Mouse (Mus musculus) right cerebral cortex, postnatal 25 days (tissue): ENCODE measurements around the gene Zfp791.
"Not testable (repeated sequence)": the region's sequence is repeated elsewhere in the genome, so short reads cannot be mapped to it uniquely, and the experiment has no call there.

Experiments
- DNase-seq: peaks from one replicate; pipeline ENCODE4 v3.0.0; 2022

Gene Zfp791

DNA sequence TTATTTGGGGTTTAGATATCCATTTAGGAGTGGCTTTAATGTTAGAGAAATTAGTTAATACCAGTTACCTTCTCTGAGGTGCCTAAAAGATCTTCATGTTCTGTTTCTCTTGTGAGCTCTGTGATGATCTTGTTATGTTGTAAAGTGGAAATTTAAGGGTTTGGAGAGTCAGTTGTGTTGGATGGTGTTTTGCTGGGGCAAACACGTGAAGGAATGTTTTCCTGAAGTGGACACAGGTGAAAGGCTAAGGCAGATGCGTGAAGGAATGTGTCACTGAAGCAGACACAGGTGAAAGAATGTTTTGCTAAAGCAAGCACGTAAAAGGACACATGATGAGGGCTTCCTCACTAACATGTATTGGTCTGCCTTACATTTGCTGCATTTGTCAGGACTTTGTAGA, at the start of gene Zfp791:
TSS of gene Zfp791 (minus strand) at position 101 of the 400 bp plus-strand sequence.
- DNase-seq, result no peak

DNA sequence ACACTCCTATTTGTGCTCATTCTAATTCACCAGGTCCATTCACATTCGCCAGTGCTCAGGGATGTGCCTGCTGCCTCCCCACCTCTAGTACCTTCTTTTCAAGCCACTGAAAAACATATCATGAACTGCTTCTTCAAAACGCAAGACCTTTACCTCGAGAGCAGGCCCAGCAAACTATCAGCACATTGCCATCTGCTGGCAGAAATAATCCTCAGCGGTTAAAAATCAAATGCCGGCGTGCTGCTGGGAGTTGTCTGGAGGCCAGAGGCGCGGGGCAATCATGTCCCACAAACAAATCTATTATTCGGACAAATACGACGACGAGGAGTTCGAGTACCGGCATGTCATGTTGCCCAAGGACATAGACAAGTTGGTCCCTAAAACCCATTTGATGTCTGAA, 48.4 kb upstream of the Zfp791 start:
- peak; percentile 25 for DNase-seq

- no peak for DNase-seq
These were observed 28.7 kb upstream of the Zfp791 start, which contains the start of gene Cks1brt for GRCm38 (mm10) chr8:85151624-85152023. Gene Cks1brt (plus strand): TSS chr8:85151924.

DNA sequence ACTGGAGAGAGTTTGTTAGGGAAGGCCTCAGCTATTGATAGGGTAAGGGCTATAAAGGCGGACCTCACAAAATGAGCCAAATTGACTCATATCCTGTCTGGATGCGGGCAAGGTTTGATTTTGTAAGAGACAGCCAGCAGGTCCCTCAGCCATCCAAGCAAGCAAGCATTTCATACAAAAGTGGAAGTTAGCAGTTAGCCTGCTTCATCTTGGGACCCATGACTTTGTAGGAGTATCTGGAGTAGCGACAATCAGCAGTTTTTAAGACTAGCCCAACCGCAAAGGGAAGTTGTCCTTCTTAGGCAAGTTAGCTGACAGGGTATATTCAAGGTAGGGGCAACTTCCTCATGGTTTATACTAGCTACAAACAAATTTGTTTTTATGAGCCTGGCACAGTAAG, 19.6 kb upstream of the Zfp791 start:
- no peak for DNase-seq

DNA sequence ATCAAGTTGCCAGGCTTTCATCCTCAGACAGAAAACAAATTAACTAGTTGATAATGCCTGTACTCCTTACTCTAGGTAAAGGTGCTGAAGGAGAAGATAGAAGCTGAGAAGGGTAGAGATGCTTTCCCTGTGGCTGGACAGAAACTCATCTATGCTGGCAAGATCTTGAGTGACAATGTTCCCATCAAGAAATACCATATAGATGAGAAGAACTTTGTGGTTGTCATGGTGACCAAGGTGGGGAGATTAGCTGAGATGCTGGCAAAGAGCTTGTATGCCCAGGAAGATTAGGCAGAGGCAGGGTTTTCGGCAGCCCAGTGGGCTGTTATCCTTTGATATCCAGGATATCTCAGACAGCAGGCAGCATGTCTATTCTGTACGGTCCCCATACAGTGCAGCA, 12.8 kb upstream of the Zfp791 start:
- not testable (repeated sequence) for DNase-seq

DNA sequence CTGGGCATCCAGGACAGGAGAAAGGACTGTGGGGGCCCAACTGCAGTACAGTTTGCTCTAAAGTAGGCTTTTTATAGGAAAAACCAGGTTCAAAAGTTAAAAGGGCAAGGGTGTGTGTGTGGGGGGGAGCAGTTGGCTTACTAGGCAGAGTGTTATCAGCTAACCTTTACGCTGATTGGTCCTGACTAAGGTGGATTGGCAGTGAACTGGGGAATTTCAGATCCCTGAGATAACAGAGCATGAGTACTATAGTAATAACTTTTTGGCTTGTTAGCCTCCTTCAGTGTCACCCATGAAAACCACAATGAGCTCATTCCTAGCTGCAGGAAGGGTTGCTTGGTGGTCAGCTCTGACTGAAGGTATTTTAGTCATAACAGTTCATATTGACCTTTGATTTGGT, 9.4 kb upstream of the Zfp791 start:
- DNase-seq, result no peak

DNA sequence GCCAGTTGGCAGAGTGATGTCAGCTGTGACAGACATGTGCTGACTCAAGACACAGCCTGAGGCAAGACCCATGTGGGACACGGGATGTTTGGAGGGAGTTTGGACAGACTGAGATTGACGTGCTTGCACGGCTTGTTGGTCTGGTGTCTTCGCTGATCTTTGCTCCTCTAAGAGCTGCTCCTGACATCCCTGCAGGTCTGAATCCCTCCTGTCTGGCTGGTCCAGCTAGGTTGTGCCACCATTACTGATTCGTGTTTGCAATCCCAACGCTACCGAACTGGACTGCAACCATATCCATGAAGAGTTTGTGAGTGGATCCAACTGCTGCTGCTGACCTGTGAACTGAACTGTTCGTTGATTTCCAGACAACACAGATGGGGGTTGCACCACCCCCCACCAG, 796 bp upstream of the Zfp791 start:
- DNase-seq, result no peak

DNA sequence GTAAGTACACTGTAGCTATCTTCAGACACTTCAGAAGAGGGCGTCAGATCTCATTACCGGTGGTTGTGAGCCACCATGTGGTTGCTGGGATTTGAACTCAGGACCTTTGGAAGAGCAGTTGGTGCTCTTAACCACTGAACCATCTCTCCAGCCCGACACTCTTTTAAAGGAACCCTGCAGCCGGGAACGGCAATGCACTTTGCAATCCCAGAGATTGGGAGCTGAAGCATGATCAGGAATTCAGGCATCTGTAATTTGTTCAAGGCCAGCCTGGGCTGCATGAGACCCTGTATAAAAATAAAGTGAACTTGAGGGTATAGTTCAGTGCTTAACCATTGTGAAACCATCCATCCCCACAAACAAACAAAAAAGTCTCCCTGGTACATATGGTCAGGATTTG, 2.6 kb downstream of the Zfp791 start:
- not testable (repeated sequence) for DNase-seq

GRCm38 (mm10) chr8:85119052-85119981, 3.6 kb downstream of the Zfp791 start:
- peak; percentile 82 for DNase-seq

GRCm38 (mm10) chr8:85116984-85117383, 5.9 kb downstream of the Zfp791 start:
- no peak for DNase-seq

DNA sequence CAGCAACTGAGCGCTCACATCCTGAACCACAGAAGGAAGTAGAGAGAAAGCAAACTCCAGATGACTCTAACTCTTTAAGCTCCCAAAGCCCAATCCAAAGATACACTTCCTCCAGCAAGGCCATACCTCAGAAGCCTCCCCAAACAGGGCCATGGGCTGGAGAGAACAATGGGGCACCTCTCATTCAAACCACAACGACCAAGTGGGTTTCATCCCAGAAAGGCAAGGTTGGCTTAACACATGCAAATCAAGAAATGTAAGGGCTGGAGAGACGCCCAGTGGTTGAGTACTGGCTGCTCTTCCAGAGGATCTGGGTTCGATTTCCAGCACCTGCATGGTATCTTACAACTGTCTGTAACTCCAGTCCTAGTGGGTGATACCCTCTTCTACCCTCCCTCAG, 7.4 kb downstream of the Zfp791 start:
- DNase-seq, result no peak

DNA sequence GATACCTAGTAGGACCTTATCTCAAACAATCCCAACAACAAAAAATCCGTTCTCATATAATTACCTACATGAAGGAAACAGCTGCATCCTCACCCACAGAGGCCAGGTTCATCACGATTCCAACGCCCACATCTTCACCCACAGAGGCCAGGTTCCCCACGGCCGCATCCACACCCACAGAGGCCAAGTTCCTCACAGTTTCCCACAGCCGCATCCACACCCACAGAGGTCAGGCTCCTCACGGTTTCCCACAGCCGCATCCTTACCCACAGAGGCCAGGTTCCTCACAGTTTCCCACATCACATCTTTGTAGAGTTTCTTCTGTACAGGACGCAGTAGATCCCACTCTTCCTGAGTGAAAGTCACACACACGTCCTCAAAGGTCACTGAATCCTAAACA, 9.7 kb downstream of the Zfp791 start:
- no peak for DNase-seq

DNA sequence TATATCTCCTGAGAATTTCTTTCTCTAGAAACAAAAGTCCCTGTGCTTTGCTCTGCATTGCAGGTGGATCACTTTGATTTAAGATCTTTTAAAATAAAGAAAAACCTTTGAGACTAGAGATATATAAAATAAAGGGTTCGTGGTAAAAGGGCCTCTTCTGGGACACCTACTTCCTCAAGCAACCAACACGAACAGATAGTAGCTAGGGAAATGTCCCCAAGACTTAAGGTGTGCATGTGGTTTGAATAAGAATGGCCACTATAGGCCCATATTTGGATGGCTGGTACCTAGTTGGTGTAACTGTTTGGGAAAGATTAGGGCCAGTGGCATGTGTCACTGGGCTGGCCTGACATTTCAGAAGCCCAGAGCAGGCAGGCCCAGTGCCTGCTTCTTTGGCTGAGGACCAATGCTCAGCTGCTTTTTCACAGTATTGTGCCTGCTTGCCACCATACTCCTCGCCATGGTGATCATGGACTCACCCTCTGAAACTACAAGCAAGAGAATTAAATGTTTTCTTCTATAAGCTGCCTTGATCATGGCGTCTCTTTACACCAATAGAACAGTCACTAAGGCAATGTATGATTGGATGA, 22.7 kb downstream of the Zfp791 start:
- no peak for DNase-seq

- no peak for DNase-seq
These were observed 26.0 kb downstream of the Zfp791 start for GRCm38 (mm10) chr8:85096850-85097249.

DNA sequence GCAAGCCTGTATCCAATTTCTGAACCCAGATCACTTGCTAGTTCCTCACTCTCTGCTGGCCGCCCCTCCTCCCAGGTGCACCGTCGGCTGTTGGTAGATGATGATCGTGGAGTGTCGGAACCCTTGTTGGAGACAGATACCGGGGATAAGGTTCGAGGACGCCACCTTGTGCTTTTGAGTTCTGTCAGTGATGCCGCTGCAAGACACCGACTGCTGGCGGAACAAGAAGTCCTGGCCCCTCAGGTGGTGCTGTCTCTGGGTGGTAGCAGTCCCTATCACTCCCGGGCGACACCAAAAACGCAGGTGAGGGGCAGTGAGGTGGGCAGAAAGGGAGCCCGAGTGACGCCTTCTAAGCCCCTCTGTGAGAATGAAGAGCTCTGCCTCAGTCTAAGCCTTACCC, 26.7 kb downstream of the Zfp791 start:
- DNase-seq, result no peak

DNA sequence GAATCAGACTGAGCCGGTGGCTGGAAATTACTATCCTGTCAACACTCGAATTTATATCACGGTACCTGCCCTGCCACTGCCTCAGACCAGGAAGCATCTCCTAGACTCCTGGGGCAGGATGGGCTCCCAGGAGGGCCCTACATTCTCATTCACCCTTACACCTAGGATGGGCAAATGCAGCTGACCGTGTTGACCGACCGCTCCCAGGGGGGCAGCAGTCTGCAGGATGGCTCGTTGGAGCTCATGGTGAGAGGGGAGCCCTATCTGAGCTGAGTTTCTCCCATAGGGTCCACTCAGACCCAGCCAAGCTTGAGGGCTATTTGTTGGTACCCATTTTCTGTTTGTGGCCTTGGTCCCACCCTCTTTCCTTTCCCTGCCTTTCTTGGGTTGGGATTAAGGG, 27.3 kb downstream of the Zfp791 start:
- no peak for DNase-seq

- no peak for DNase-seq
These were observed 27.8 kb downstream of the Zfp791 start for GRCm38 (mm10) chr8:85095051-85095450.

GRCm38 (mm10) chr8:85091526-85092090, 31.3 kb downstream of the Zfp791 start:
- no peak for DNase-seq

- DNase-seq, result no peak
These were observed 32.0 kb downstream of the Zfp791 start for GRCm38 (mm10) chr8:85090856-85091255.

- no peak for DNase-seq
These were observed 34.1 kb downstream of the Zfp791 start for GRCm38 (mm10) chr8:85088771-85089170.

DNA sequence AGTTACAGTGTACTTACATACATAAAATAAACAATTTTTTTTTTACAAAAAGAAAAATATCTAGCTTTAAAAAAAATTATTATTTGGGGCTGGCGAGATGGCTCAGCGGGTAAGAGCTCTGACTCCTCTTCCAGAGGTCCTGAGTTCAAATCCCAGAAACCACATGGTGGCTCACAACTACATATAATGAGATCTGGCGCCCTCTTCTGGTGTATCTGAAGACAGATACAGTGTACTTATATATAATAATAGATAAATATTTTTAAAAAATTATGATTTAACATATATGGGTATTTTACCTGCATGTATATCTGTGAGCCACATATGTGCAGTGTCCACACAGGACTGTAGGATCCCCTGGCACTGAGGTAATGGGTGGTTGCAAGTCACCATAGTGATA, 36.7 kb downstream of the Zfp791 start:
- no peak for DNase-seq

DNA sequence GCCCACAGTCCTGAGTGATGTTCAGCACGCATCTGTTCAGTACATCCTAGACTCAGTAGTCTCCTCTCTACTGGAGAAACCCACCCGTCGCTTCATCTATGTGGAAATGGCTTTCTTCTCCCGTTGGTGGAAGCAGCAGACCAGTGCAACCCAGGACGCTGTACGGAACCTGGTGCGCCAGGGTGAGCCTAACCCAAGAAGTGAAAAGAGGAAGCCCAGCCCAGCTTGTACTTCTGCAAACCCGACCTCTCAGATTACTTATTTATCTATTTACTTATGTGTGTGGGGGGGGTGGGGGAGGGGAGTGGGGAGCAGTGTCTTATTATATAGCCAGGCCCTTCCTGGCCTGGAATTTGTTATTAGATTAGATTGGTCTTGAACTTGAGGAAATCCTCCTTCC, 38.3 kb downstream of the Zfp791 start:
- DNase-seq, result no peak

GRCm38 (mm10) chr8:85083108-85083813, 39.6 kb downstream of the Zfp791 start, which contains the start of gene Man2b1:
Gene Man2b1 (plus strand): TSS chr8:85083270.
- DNase-seq, result peak; percentile 87
